Mouse (Mus musculus): ENCODE data around the gene Prr7. TPM values are rescaled to one million over a fixed set of nuclear protein-coding genes. Genes with fewer than 3 reads are reported as not detected.

Prr7 gene
- polyA plus RNA-seq, 2 experiments = 0.32 TPM; not detected in 1

- Histone ChIP-seq H3K36me3 (replicated peaks; ENCODE audit: control insufficient read depth, insufficient read depth, low read depth) (no peaks in the 10 kb centered on the region), H3K4me2 (ENCODE audit: low read depth) (no peak overlapping the region), H3K9ac (replicated peaks) (no peak overlapping the region), H3K9me3 (ENCODE audit: control insufficient read depth, low read length) (no peaks in the 10 kb centered on the region), H3K27me3 (ENCODE audit: control insufficient read depth, insufficient read depth, low read length) (peaks cover 57% of the 10 kb centered on the region), H3K4me3 (ENCODE audit: insufficient read depth in 1 of 2, low read depth in 2 of 2, low read length in 2 of 2) (no peak overlapping the region), H3K27ac (no peak overlapping the region), H3K4me1 (replicated peaks; ENCODE audit: control insufficient read depth in 2 of 2, insufficient read depth in 2 of 2, low read length in 1 of 2) (no peaks in the 10 kb centered on the region)
- DNase-seq (ENCODE audit: low read depth in 3 of 3, low spot score in 3 of 3) (no peak), ATAC-seq (ENCODE audit: insufficient read depth) (no peak)
- 62% methylated on average over 9 of the region's 9 CpGs for WGBS (ENCODE audit: insufficient replicate concordance)
- TF ChIP-seq EP300 (IDR thresholded peaks at IDR 0.05; ENCODE audit: low read depth) (no peak), CTCF (IDR thresholded peaks at IDR 0.05; ENCODE audit: low read depth) (no peak)
These were observed 6.3 kb downstream of the Prr7 start for GRCm38 (mm10) chr13:55470372-55470771.

GRCm38 (mm10) chr13:55471156-55471818 is 7.2 kb downstream of the Prr7 start:
- H3K9ac ChIP-seq (replicated peaks) = no peak overlapping the region
- H3K27ac ChIP-seq = no peak overlapping the region
- no peaks in the 10 kb centered on the region for H3K9me3 ChIP-seq (ENCODE audit: control insufficient read depth, low read length)
- H3K4me1 ChIP-seq (replicated peaks; ENCODE audit: control insufficient read depth in 2 of 2, insufficient read depth in 2 of 2, low read length in 1 of 2) = no peaks in the 10 kb centered on the region
- peak in 2 of 3 experiments; percentile 36 to 47 for DNase-seq (ENCODE audit: low read depth in 3 of 3, low spot score in 3 of 3)
- H3K36me3 ChIP-seq (replicated peaks; ENCODE audit: control insufficient read depth, insufficient read depth, low read depth) = no peaks in the 10 kb centered on the region
- peak overlapping the region; percentile 74 for H3K4me2 ChIP-seq (ENCODE audit: low read depth)
- peak overlapping the region; percentile 33 to 48 for H3K4me3 ChIP-seq (ENCODE audit: insufficient read depth in 1 of 2, low read depth in 2 of 2, low read length in 2 of 2)
- peak; percentile 59 for ATAC-seq (ENCODE audit: insufficient read depth)
- TF ChIP-seq CTCF (IDR thresholded peaks at IDR 0.05; ENCODE audit: low read depth) (peak; percentile 92), EP300 (IDR thresholded peaks at IDR 0.05; ENCODE audit: low read depth) (no peak)
- peaks cover 55% of the 10 kb centered on the region for H3K27me3 ChIP-seq (ENCODE audit: control insufficient read depth, insufficient read depth, low read length)
- WGBS (ENCODE audit: insufficient replicate concordance) = 2% methylated on average over 54 of the region's 54 CpGs

- no peak for TF ChIP-seq EP300 (IDR thresholded peaks at IDR 0.05; ENCODE audit: low read depth)
- TF ChIP-seq CTCF (IDR thresholded peaks at IDR 0.05; ENCODE audit: low read depth) = no peak
- Histone ChIP-seq H3K4me1 (replicated peaks; ENCODE audit: control insufficient read depth in 2 of 2, insufficient read depth in 2 of 2, low read length in 1 of 2) (no peaks in the 10 kb centered on the region), H3K27me3 (ENCODE audit: control insufficient read depth, insufficient read depth, low read length) (peaks cover 55% of the 10 kb centered on the region), H3K9ac (replicated peaks) (no peak overlapping the region), H3K4me3 (ENCODE audit: insufficient read depth in 1 of 2, low read depth in 2 of 2, low read length in 2 of 2) (peak overlapping the region; percentile 33 to 48), H3K36me3 (replicated peaks; ENCODE audit: control insufficient read depth, insufficient read depth, low read depth) (no peaks in the 10 kb centered on the region), H3K4me2 (ENCODE audit: low read depth) (peak overlapping the region; percentile 74), H3K9me3 (ENCODE audit: control insufficient read depth, low read length) (no peaks in the 10 kb centered on the region), H3K27ac (no peak overlapping the region)
- under 1% methylated on average over 31 of the region's 31 CpGs for WGBS (ENCODE audit: insufficient replicate concordance)
- no peak for DNase-seq (ENCODE audit: low read depth in 3 of 3, low spot score in 3 of 3)
- peak; percentile 9; the same call in 1 of the 2 replicates for ATAC-seq (ENCODE audit: insufficient read depth)
These were observed 7.7 kb downstream of the Prr7 start for GRCm38 (mm10) chr13:55471819-55472131.

- no peaks in the 10 kb centered on the region for H3K4me1 ChIP-seq (replicated peaks; ENCODE audit: control insufficient read depth in 2 of 2, insufficient read depth in 2 of 2, low read length in 1 of 2)
- ATAC-seq (ENCODE audit: insufficient read depth) (peak; percentile 29; the same call in 1 of the 2 replicates), DNase-seq (ENCODE audit: low read depth in 3 of 3, low spot score in 3 of 3) (no peak)
- H3K27me3 ChIP-seq (ENCODE audit: control insufficient read depth, insufficient read depth, low read length) = peaks cover 55% of the 10 kb centered on the region
- H3K4me2 ChIP-seq (ENCODE audit: low read depth) = peak overlapping the region; percentile 74
- no peaks in the 10 kb centered on the region for H3K9me3 ChIP-seq (ENCODE audit: control insufficient read depth, low read length)
- H3K36me3 ChIP-seq (replicated peaks; ENCODE audit: control insufficient read depth, insufficient read depth, low read depth) = no peaks in the 10 kb centered on the region
- H3K4me3 ChIP-seq (ENCODE audit: insufficient read depth in 1 of 2, low read depth in 2 of 2, low read length in 2 of 2) = peak overlapping the region; percentile 33 to 48
- under 1% methylated on average over 96 of the region's 103 CpGs for WGBS (ENCODE audit: insufficient replicate concordance)
- H3K9ac ChIP-seq (replicated peaks) = no peak overlapping the region
- peak; percentile 39; the same call in 1 of the 2 replicates for TF ChIP-seq CTCF (IDR thresholded peaks at IDR 0.05; ENCODE audit: low read depth)
- no peak for TF ChIP-seq EP300 (IDR thresholded peaks at IDR 0.05; ENCODE audit: low read depth)
- no peak overlapping the region for H3K27ac ChIP-seq
These were observed 8.3 kb downstream of the Prr7 start for GRCm38 (mm10) chr13:55472132-55473022.
